Mouse (Mus musculus) naive thymus-derived CD4-positive, alpha-beta T cell, adult 5 months (primary cell): ENCODE data around the gene Kif2b. TPM values are rescaled to one million over a fixed set of nuclear protein-coding genes. Genes with fewer than 3 reads are reported as not detected.

Source experiments
- polyA plus RNA-seq: library from polyadenylated mRNA; unstranded; fragments of 100-300 nt; shearing (Covaris generic); gene quantifications from one replicate; pipeline ENCODE4 v1.2.1, GENCODE M21; 2017

Kif2b gene
- polyA plus RNA-seq = not detected

GRCm38 (mm10) chr11:91577317-91577716 lies at the start of gene Kif2b:
Gene Kif2b, minus strand, starts transcription at chr11:91577558.

